Comparison of ENCODE assay signal across 20 mouse cellular contexts in genomic region chr9:35314254-35314653, GRCm38 (mm10). TPM values are rescaled to one million over a fixed set of nuclear protein-coding genes. Genes with fewer than 3 reads are reported as not detected.
DNase-seq lines count a peak whose midpoint lies in the region; ATAC-seq lines count a peak whose summit lies in the region.
"Had no signal": no experiment of that assay in that cellular context is flagged by ENCODE, and none has a peak within 500 bp of the region (broad histone marks: within the 10 kb centered on the region; RNA-seq: fewer than 3 reads in every experiment).

No protein-coding gene starts in this region.

- H3K4me3 ChIP-seq in hindbrain, embryonic 13.5 days = no peak overlapping the region
- H3K4me3 ChIP-seq in hindbrain, embryonic 11.5 days (ENCODE audit: low read depth, low read length) = no peak overlapping the region
- H3K4me3 ChIP-seq in embryonic facial prominence, embryonic 14.5 days (ENCODE audit: low read depth, low read length) = no peak overlapping the region
- no peak overlapping the region for H3K4me3 ChIP-seq in forebrain, embryonic 13.5 days
- H3K4me3 ChIP-seq in limb, embryonic 13.5 days = no peak overlapping the region
- H3K4me3 ChIP-seq in intestine, embryonic 15.5 days (replicated peaks) = no peak overlapping the region
- H3K4me3 ChIP-seq: heart, adult 2 months; layer of hippocampus, adult 2 months; liver, embryonic 15.5 days; lung, embryonic 15.5 days had no signal

- H3K9ac ChIP-seq in hindbrain, embryonic 13.5 days = 0 out of 2 replicates have a peak overlapping the region, but pooled peaks have one; percentile 19
- H3K9ac ChIP-seq in hindbrain, embryonic 11.5 days (ENCODE audit: low read depth, low read length) = no peak overlapping the region
- no peak overlapping the region for H3K9ac ChIP-seq in embryonic facial prominence, embryonic 14.5 days (ENCODE audit: low read depth, low read length)
- H3K9ac ChIP-seq in forebrain, embryonic 13.5 days = no peak overlapping the region
- H3K9ac ChIP-seq in limb, embryonic 13.5 days = no peak overlapping the region
- H3K9ac ChIP-seq in intestine, embryonic 15.5 days = no peak overlapping the region
- H3K9ac ChIP-seq: liver, embryonic 15.5 days; lung, embryonic 15.5 days had no signal

- no peak for DNase-seq in hindbrain, embryonic 11.5 days (ENCODE audit: low spot score)
- DNase-seq in embryonic facial prominence, embryonic 14.5 days (ENCODE audit: low spot score) = no peak
- no peak for DNase-seq in layer of hippocampus, adult 18-20 months (ENCODE audit: low spot score in 2 of 2)
- DNase-seq: adrenal gland, adult 8-10 months; cerebellum, adult 2 months; cerebellum, postnatal 25 days; gastrocnemius, postnatal 36 days; heart, adult 2 months; kidney, adult 2 months; kidney, postnatal 14 days; liver; lung, postnatal 4 days had no signal

- H3K4me2 ChIP-seq in hindbrain, embryonic 13.5 days = no peak overlapping the region
- H3K4me2 ChIP-seq in hindbrain, embryonic 11.5 days (replicated peaks; ENCODE audit: low read depth, low read length) = no peak overlapping the region
- H3K4me2 ChIP-seq in embryonic facial prominence, embryonic 14.5 days (ENCODE audit: low read depth, low read length) = no peak overlapping the region
- no peak overlapping the region for H3K4me2 ChIP-seq in forebrain, embryonic 13.5 days
- no peak overlapping the region for H3K4me2 ChIP-seq in limb, embryonic 13.5 days (replicated peaks)
- no peak overlapping the region for H3K4me2 ChIP-seq in intestine, embryonic 15.5 days (replicated peaks)
- H3K4me2 ChIP-seq: liver, embryonic 15.5 days; lung, embryonic 15.5 days had no signal

- no peaks in the 10 kb centered on the region for H3K9me3 ChIP-seq in hindbrain, embryonic 13.5 days
- H3K9me3 ChIP-seq in hindbrain, embryonic 11.5 days (ENCODE audit: control insufficient read depth, low read length) = no peaks in the 10 kb centered on the region
- no peaks in the 10 kb centered on the region for H3K9me3 ChIP-seq in embryonic facial prominence, embryonic 14.5 days (ENCODE audit: control insufficient read depth, low read length)
- H3K9me3 ChIP-seq in forebrain, embryonic 13.5 days (replicated peaks) = no peaks in the 10 kb centered on the region
- no peaks in the 10 kb centered on the region for H3K9me3 ChIP-seq in limb, embryonic 13.5 days
- H3K9me3 ChIP-seq in intestine, embryonic 15.5 days = no peaks in the 10 kb centered on the region
- H3K9me3 ChIP-seq: liver, embryonic 15.5 days; lung, embryonic 15.5 days had no signal

- H3K27me3 ChIP-seq in hindbrain, embryonic 13.5 days = peaks cover 75% of the 10 kb centered on the region
- H3K27me3 ChIP-seq in hindbrain, embryonic 11.5 days (ENCODE audit: control insufficient read depth, insufficient read depth, low read length) = peaks cover 2% of the 10 kb centered on the region; the same call in 1 of the 2 replicates
- no peaks in the 10 kb centered on the region for H3K27me3 ChIP-seq in embryonic facial prominence, embryonic 14.5 days (replicated peaks; ENCODE audit: control insufficient read depth, insufficient read depth, low read length)
- 0 out of 2 replicates have a peak, but pooled peaks cover 3% of the 10 kb centered on the region for H3K27me3 ChIP-seq in forebrain, embryonic 13.5 days
- H3K27me3 ChIP-seq in limb, embryonic 13.5 days = no peaks in the 10 kb centered on the region
- H3K27me3 ChIP-seq in intestine, embryonic 15.5 days (replicated peaks) = no peaks in the 10 kb centered on the region
- H3K27me3 ChIP-seq: liver, embryonic 15.5 days; lung, embryonic 15.5 days had no signal

- H3K36me3 ChIP-seq in hindbrain, embryonic 13.5 days = no peaks in the 10 kb centered on the region
- H3K36me3 ChIP-seq in hindbrain, embryonic 11.5 days (ENCODE audit: control insufficient read depth, insufficient read depth, low read length) = no peaks in the 10 kb centered on the region
- no peaks in the 10 kb centered on the region for H3K36me3 ChIP-seq in embryonic facial prominence, embryonic 14.5 days (ENCODE audit: control insufficient read depth, insufficient read depth, low read length)
- no peaks in the 10 kb centered on the region for H3K36me3 ChIP-seq in forebrain, embryonic 13.5 days (ENCODE audit: poor library complexity, severe bottlenecking)
- H3K36me3 ChIP-seq in limb, embryonic 13.5 days = no peaks in the 10 kb centered on the region
- no peaks in the 10 kb centered on the region for H3K36me3 ChIP-seq in intestine, embryonic 15.5 days
- H3K36me3 ChIP-seq: liver, embryonic 15.5 days; lung, embryonic 15.5 days had no signal

- H3K4me1 ChIP-seq in hindbrain, embryonic 13.5 days (replicated peaks) = peaks cover 31% of the 10 kb centered on the region
- H3K4me1 ChIP-seq in hindbrain, embryonic 11.5 days (replicated peaks; ENCODE audit: control insufficient read depth, insufficient read depth, low read length) = peaks cover 11% of the 10 kb centered on the region
- H3K4me1 ChIP-seq in embryonic facial prominence, embryonic 14.5 days (ENCODE audit: control insufficient read depth, insufficient read depth, low read length) = peaks cover 40% of the 10 kb centered on the region
- H3K4me1 ChIP-seq in forebrain, embryonic 13.5 days = peaks cover 58% of the 10 kb centered on the region
- H3K4me1 ChIP-seq in limb, embryonic 13.5 days = peaks cover 76% of the 10 kb centered on the region
- peaks cover 34% of the 10 kb centered on the region; the same call in 1 of the 2 replicates for H3K4me1 ChIP-seq in intestine, embryonic 15.5 days (replicated peaks)
- H3K4me1 ChIP-seq: liver, embryonic 15.5 days had no signal

- no peak for ATAC-seq in hindbrain, embryonic 13.5 days (ENCODE audit: low FRiP score)
- ATAC-seq in hindbrain, embryonic 11.5 days (ENCODE audit: low FRiP score) = no peak
- no peak for ATAC-seq in embryonic facial prominence, embryonic 14.5 days (ENCODE audit: low read depth)
- peak; percentile 64; the same call in 1 of the 2 replicates for ATAC-seq in forebrain, embryonic 13.5 days
- no peak for ATAC-seq in limb, embryonic 13.5 days (ENCODE audit: low FRiP score, low read depth)
- ATAC-seq in intestine, embryonic 15.5 days = no peak
- ATAC-seq: activated CD4-positive, CD25-positive, alpha-beta regulatory T cell, adult 4 months had no signal

- 50% methylated on average over 1 of the region's 1 CpGs for WGBS in hindbrain, embryonic 13.5 days
- 50% methylated on average over 1 of the region's 1 CpGs for WGBS in hindbrain, embryonic 11.5 days
- 29% methylated on average over 1 of the region's 1 CpGs for WGBS in embryonic facial prominence, embryonic 14.5 days
- 8% methylated on average over 1 of the region's 1 CpGs for WGBS in forebrain, embryonic 13.5 days
- WGBS in limb, embryonic 13.5 days = 43% methylated on average over 1 of the region's 1 CpGs
- WGBS in intestine, embryonic 15.5 days = 50% methylated on average over 1 of the region's 1 CpGs

- no peak overlapping the region for H3K27ac ChIP-seq in hindbrain, embryonic 13.5 days
- no peak overlapping the region for H3K27ac ChIP-seq in hindbrain, embryonic 11.5 days (ENCODE audit: low read depth, low read length)
- 0 out of 2 replicates have a peak overlapping the region, but pooled peaks have one; percentile 29 for H3K27ac ChIP-seq in embryonic facial prominence, embryonic 14.5 days (replicated peaks; ENCODE audit: low read depth, low read length)
- H3K27ac ChIP-seq in forebrain, embryonic 13.5 days = peak overlapping the region; percentile 75
- H3K27ac ChIP-seq in limb, embryonic 13.5 days = peak overlapping the region; percentile 81; the same call in 1 of the 2 replicates
- no peak overlapping the region for H3K27ac ChIP-seq in intestine, embryonic 15.5 days
- H3K27ac ChIP-seq: heart, adult 2 months; layer of hippocampus, adult 2 months; liver, embryonic 15.5 days; lung, embryonic 15.5 days had no signal

RNA-seq across cellular contexts. Expression of gene Rpusd4, which starts 46.6 kb away (rescaled TPM):
- 18.7 and 19.9 TPM in 2 replicates for polyA plus RNA-seq in hindbrain, embryonic 13.5 days (2015; fragmentation: Nextera tagmentation; extraction: Ambion mirVana)
- polyA plus RNA-seq in hindbrain, embryonic 11.5 days (2014; fragmentation: Nextera tagmentation; extraction: Ambion mirVana) = 27.1 and 29.6 TPM in 2 replicates
- 23.4 and 26.8 TPM in 2 replicates for polyA plus RNA-seq in embryonic facial prominence, embryonic 14.5 days (2014; fragmentation: Nextera tagmentation; extraction: Ambion mirVana)
- polyA plus RNA-seq in forebrain, embryonic 13.5 days (2015; fragmentation: Nextera tagmentation; extraction: Ambion mirVana) = 22.0 and 23.5 TPM in 2 replicates
- polyA plus RNA-seq in limb, embryonic 13.5 days (2015; fragmentation: Nextera tagmentation; extraction: Ambion mirVana) = 29.6 and 31.9 TPM in 2 replicates
- total RNA-seq in layer of hippocampus, adult 18-20 months (2021) = 10 to 100 TPM; 11.9 to 13.5 TPM
- polyA plus RNA-seq in intestine, embryonic 15.5 days (2015; fragmentation: Nextera tagmentation; extraction: Ambion mirVana) = 31.0 and 33.8 TPM in 2 replicates

RNA-seq across cellular contexts. Expression of gene Fam118b, which starts 46.6 kb away (rescaled TPM):
- 67.4 and 75.3 TPM in 2 replicates for polyA plus RNA-seq in hindbrain, embryonic 13.5 days (2015; fragmentation: Nextera tagmentation; extraction: Ambion mirVana)
- 71.4 and 84.8 TPM in 2 replicates for polyA plus RNA-seq in hindbrain, embryonic 11.5 days (2014; fragmentation: Nextera tagmentation; extraction: Ambion mirVana)
- 37.3 and 39.7 TPM in 2 replicates for polyA plus RNA-seq in embryonic facial prominence, embryonic 14.5 days (2014; fragmentation: Nextera tagmentation; extraction: Ambion mirVana)
- 88.5 and 88.8 TPM in 2 replicates for polyA plus RNA-seq in forebrain, embryonic 13.5 days (2015; fragmentation: Nextera tagmentation; extraction: Ambion mirVana)
- polyA plus RNA-seq in limb, embryonic 13.5 days (2015; fragmentation: Nextera tagmentation; extraction: Ambion mirVana) = 54.2 and 58.2 TPM in 2 replicates
- 10 to 100 TPM; 28.9 to 29.1 TPM for total RNA-seq in layer of hippocampus, adult 18-20 months (2021)
- 52.7 and 52.8 TPM in 2 replicates for polyA plus RNA-seq in intestine, embryonic 15.5 days (2015; fragmentation: Nextera tagmentation; extraction: Ambion mirVana)

Comparison
In these comparisons a context has a peak if more than half of its experiments do, and no peak if none do; other contexts are left out.
1. H3K27ac ChIP-seq: peak in embryonic facial prominence, embryonic 14.5 days (single experiment), forebrain, embryonic 13.5 days (single experiment) and limb, embryonic 13.5 days (single experiment); none in hindbrain, embryonic 13.5 days (single experiment), hindbrain, embryonic 11.5 days (single experiment) and intestine, embryonic 15.5 days (single experiment).